In the genomic region with DNA sequence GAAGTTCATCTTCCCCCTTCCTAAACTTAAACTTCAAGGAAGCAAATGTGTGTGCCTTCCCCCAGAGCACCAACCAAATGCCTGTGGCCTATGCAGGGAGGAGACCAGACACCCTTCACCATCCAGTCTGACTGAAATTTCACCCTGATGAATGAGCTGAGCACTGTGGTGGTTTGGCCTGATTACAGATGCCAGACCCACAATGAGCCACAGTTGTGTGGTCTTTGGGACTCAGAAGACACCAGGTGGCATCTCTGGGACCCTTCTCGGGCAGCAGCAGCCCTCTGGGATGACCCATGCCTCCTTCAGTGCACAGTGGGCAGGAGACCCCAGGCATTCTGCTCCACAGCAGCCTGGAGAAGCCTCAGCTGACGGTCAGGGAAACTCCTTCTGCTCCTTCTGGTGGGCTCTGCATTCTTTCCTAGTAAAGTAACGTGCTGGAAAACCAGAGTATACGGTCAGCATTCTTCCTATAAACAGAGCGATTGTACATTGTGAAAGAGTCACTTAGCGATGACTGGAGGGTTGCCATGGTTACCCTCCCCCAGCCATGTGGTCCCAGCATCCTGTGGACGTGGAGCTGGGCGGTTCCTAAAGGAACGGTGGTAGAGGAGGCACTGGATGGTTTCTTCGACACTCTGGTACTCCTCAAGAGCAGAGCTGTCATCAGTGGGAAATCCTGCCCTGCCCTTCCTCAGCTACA, we compare ENCODE assay signal across 8 mouse cellular contexts. TPM values are rescaled to one million over a fixed set of nuclear protein-coding genes. Genes with fewer than 3 reads are reported as not detected.
DNase-seq lines count a peak whose midpoint lies in the region; ATAC-seq and TF ChIP-seq lines count a peak whose summit lies in the region.

No protein-coding gene starts in this region.

- H3K27ac ChIP-seq in kidney, embryonic 15.5 days: peak overlapping the region; percentile 45; the same call in 1 of the 2 replicates
- peak overlapping the region; percentile 90 for H3K27ac ChIP-seq in embryonic facial prominence, embryonic 15.5 days (replicated peaks)
- peak overlapping the region; percentile 96 for H3K27ac ChIP-seq in stomach, postnatal 0 days (replicated peaks)
- no peak overlapping the region for H3K27ac ChIP-seq in liver, postnatal 0 days (ENCODE audit: low read depth)

- no peak overlapping the region for H3K9ac ChIP-seq in kidney, embryonic 15.5 days
- H3K9ac ChIP-seq in embryonic facial prominence, embryonic 15.5 days: no peak overlapping the region
- peak overlapping the region; percentile 23; the same call in 1 of the 2 replicates for H3K9ac ChIP-seq in stomach, postnatal 0 days (ENCODE audit: low read length)
- no peak overlapping the region for H3K9ac ChIP-seq in liver, postnatal 0 days (replicated peaks)

- no peak for TF ChIP-seq EP300 in stomach, postnatal 0 days (optimal IDR thresholded peaks at IDR 0.05)
- TF ChIP-seq EP300 in liver, postnatal 0 days (IDR thresholded peaks at IDR 0.05; ENCODE audit: low read depth): no peak

- no peak for TF ChIP-seq CTCF in stomach, postnatal 0 days (IDR thresholded peaks at IDR 0.05; ENCODE audit: low read depth)
- no peak for TF ChIP-seq CTCF in liver, postnatal 0 days (IDR thresholded peaks at IDR 0.05; ENCODE audit: low read depth)

- H3K4me2 ChIP-seq in kidney, embryonic 15.5 days: no peak overlapping the region
- no peak overlapping the region for H3K4me2 ChIP-seq in embryonic facial prominence, embryonic 15.5 days (replicated peaks)
- no peak overlapping the region for H3K4me2 ChIP-seq in stomach, postnatal 0 days (replicated peaks; ENCODE audit: low read depth)
- H3K4me2 ChIP-seq in liver, postnatal 0 days (ENCODE audit: low read depth, low read length): no peak overlapping the region

- WGBS in kidney, embryonic 15.5 days: 48% methylated on average over 10 of the region's 10 CpGs
- WGBS in embryonic facial prominence, embryonic 15.5 days: 26% methylated on average over 10 of the region's 10 CpGs
- 29% methylated on average over 10 of the region's 10 CpGs for WGBS in stomach, postnatal 0 days
- WGBS in liver, postnatal 0 days (ENCODE audit: insufficient replicate concordance): 54% methylated on average over 10 of the region's 10 CpGs

- no peak for ATAC-seq in kidney, embryonic 15.5 days (replicated peaks; ENCODE audit: low FRiP score)
- ATAC-seq in embryonic facial prominence, embryonic 15.5 days (ENCODE audit: insufficient number of reproducible peaks, low FRiP score, low TSS enrichment, low read depth): peak; percentile 87
- peak; percentile 87 for ATAC-seq in stomach, postnatal 0 days (ENCODE audit: low FRiP score, low TSS enrichment)
- no peak for ATAC-seq in liver, postnatal 0 days

- H3K36me3 ChIP-seq in kidney, embryonic 15.5 days: no peaks in the 10 kb centered on the region
- H3K36me3 ChIP-seq in embryonic facial prominence, embryonic 15.5 days: no peaks in the 10 kb centered on the region
- no peaks in the 10 kb centered on the region for H3K36me3 ChIP-seq in stomach, postnatal 0 days (ENCODE audit: control insufficient read depth, insufficient read depth, low read length)
- no peaks in the 10 kb centered on the region for H3K36me3 ChIP-seq in liver, postnatal 0 days (replicated peaks; ENCODE audit: insufficient read depth, low read length)

- no peaks in the 10 kb centered on the region for H3K27me3 ChIP-seq in kidney, embryonic 15.5 days
- H3K27me3 ChIP-seq in embryonic facial prominence, embryonic 15.5 days: no peaks in the 10 kb centered on the region
- no peaks in the 10 kb centered on the region for H3K27me3 ChIP-seq in stomach, postnatal 0 days (ENCODE audit: control insufficient read depth, insufficient read depth, low read length)
- no peaks in the 10 kb centered on the region for H3K27me3 ChIP-seq in liver, postnatal 0 days (ENCODE audit: insufficient read depth, low read length)

- no peaks in the 10 kb centered on the region for H3K9me3 ChIP-seq in kidney, embryonic 15.5 days (replicated peaks)
- H3K9me3 ChIP-seq in embryonic facial prominence, embryonic 15.5 days (replicated peaks): no peaks in the 10 kb centered on the region
- H3K9me3 ChIP-seq in stomach, postnatal 0 days (ENCODE audit: control insufficient read depth, low read length): no peaks in the 10 kb centered on the region
- H3K9me3 ChIP-seq in liver, postnatal 0 days (ENCODE audit: low read length): no peaks in the 10 kb centered on the region

- no peak overlapping the region for H3K4me3 ChIP-seq in kidney, embryonic 15.5 days (replicated peaks)
- H3K4me3 ChIP-seq in embryonic facial prominence, embryonic 15.5 days (replicated peaks): no peak overlapping the region
- no peak overlapping the region for H3K4me3 ChIP-seq in stomach, postnatal 0 days (ENCODE audit: low read depth, low read length)
- H3K4me3 ChIP-seq in liver, postnatal 0 days (ENCODE audit: low read depth, low read length): no peak overlapping the region

- DNase-seq in kidney, adult 11 months: no peak
- peak; percentile 6 for DNase-seq in hindlimb bud, embryonic 11.5 days (ENCODE audit: extremely low spot score, low read depth, low spot score)
- DNase-seq in lung, postnatal 4 days: peak; percentile 72 to 85
- peak; percentile 50 for DNase-seq in stomach, postnatal 0 days (ENCODE audit: low spot score)
- DNase-seq in liver, postnatal 0 days: no peak
- DNase-seq in urinary bladder, postnatal 36 days (ENCODE audit: low spot score in 2 of 2): no peak

- 0 out of 2 replicates have a peak, but pooled peaks cover 6% of the 10 kb centered on the region for H3K4me1 ChIP-seq in kidney, embryonic 15.5 days
- peaks cover 42% of the 10 kb centered on the region for H3K4me1 ChIP-seq in embryonic facial prominence, embryonic 15.5 days
- peaks cover 3% of the 10 kb centered on the region; the same call in 1 of the 2 replicates for H3K4me1 ChIP-seq in stomach, postnatal 0 days (replicated peaks; ENCODE audit: control insufficient read depth, insufficient read depth)
- H3K4me1 ChIP-seq in liver, postnatal 0 days (ENCODE audit: insufficient read depth): no peaks in the 10 kb centered on the region

RNA-seq across cellular contexts. Expression of gene Col5a1, which starts 50.3 kb away (rescaled TPM):
- polyA plus RNA-seq in kidney, embryonic 15.5 days (2015; fragmentation: Nextera tagmentation; extraction: Ambion mirVana): 51.0 and 62.1 TPM in 2 replicates
- polyA plus RNA-seq in embryonic facial prominence, embryonic 15.5 days (2015; fragmentation: Nextera tagmentation; extraction: Ambion mirVana): 217 and 242 TPM in 2 replicates
- polyA plus RNA-seq in stomach, postnatal 0 days (2015; fragmentation: Nextera tagmentation; extraction: Ambion mirVana): 68.7 and 69.2 TPM in 2 replicates
- polyA plus RNA-seq in liver, postnatal 0 days (2015; fragmentation: Nextera tagmentation; extraction: Ambion mirVana): 9.5 and 10.9 TPM in 2 replicates

Comparison
In these comparisons a context has a peak if more than half of its experiments do, and no peak if none do; other contexts are left out.
1. ATAC-seq: peak in embryonic facial prominence, embryonic 15.5 days (single experiment) and stomach, postnatal 0 days (single experiment); none in kidney, embryonic 15.5 days (single experiment) and liver, postnatal 0 days (single experiment).
2. DNase-seq: peak in hindlimb bud, embryonic 11.5 days (single experiment), lung, postnatal 4 days (2 of 2) and stomach, postnatal 0 days (single experiment); none in kidney, adult 11 months (single experiment), liver, postnatal 0 days (single experiment) and urinary bladder, postnatal 36 days (0 of 2).